Mouse (Mus musculus) c-Kit-positive CD71-positive TER-119-positive erythroid progenitor cells, embryonic 14.5 days (primary cell): Measurements from ENCODE around the gene Zfp989.
"Not testable (repeated sequence)": the region's sequence is repeated elsewhere in the genome, so short reads cannot be mapped to it uniquely, and the experiment has no call there.

Experiments
- DNase-seq: peaks from one replicate; pipeline ENCODE4 v3.0.0-alpha.2; 2013; ENCODE audit warnings: low spot score

Gene Zfp989

DNA sequence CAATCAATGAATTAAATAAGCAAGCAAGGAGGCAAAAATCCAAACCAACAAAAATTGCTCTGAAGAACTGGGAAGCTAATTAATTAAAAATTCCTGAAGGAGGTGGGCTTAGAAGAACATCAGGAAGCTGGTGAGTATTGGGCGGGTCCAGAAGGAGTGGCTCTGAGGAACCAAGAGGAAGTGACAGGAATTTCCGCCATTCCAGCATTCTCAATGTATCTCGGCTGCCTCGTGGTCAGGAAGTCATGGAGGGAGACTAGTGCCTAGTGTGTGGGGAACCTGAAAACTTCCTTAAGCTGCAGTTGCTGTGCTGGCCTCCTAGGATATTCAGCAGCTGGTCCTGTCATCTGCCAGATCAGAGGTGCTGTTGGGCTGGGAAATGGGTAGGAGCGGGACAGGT lies at the start of gene Zfp989:
Zfp989 (plus strand) TSS at position 220 of the 400 bp plus-strand sequence.
- DNase-seq = not testable (repeated sequence)

- no peak for DNase-seq
These were observed 39.3 kb upstream of the Zfp989 start for GRCm38 (mm10) chr4:146932311-146933082.

DNA sequence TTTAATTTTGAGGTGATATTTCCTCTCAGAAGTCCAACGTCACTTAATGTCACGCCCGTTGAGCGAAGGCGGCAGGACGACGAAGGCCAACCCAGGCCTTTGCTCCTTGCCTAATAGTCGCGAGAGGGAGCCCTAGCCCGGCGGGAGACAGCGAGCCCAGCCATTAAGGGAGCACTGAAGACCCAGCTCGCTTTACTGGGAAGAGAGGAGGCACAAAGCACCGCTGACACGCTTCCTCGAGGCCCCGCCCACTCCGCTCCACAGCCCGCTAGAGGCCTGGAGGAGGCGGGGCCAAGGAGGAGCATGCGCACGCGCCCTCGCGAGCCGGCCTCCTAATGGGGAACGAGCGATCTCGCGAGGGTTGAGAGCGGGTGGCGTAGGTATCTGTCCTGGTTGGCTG lies 30.1 kb upstream of the Zfp989 start:
- not testable (repeated sequence) for DNase-seq

- not testable (repeated sequence) for DNase-seq
These were observed 4.8 kb downstream of the Zfp989 start for GRCm38 (mm10) chr4:146976581-146976980.

DNA sequence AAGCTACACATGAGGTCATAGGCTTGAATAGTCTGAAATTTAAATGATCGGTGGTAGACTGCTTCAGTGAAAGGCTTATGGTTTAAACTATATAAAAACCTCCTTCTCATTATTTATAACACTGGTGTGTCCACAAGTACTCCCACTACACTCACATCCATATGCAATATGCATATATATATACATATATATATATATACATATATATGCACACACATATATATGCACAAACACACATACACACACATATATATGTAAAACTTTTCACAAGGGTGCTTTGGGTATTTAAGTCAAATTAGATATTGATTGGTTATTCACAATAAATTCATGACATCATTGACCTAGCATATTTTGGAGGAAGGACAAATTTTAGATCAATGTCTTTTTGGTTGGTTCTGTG lies 46.6 kb downstream of the Zfp989 start:
- DNase-seq = not testable (repeated sequence)

- not testable (repeated sequence) for DNase-seq
These were observed 49.8 kb downstream of the Zfp989 start, which contains the start of gene Rex2 for GRCm38 (mm10) chr4:147021550-147021949. Gene Rex2 (plus strand): TSS chr4:147021850.

DNA sequence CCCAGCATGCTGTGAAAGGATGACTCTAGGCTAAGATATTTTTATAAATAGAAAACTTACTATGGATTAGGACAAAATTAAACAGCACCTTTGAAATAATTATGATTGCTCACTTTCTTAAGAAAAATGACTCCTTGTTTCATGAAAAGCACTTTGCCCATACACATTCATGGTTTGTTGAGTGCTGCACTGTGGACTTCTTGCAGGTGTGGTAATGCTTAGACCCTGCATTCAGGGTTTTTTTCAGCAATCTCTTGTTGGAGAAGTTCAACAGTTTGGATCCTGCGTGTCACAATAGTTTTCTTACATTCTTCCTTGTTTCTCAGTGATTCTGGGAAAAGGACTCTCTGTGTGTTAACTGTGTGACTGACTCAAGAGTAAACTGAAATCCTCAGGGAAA lies 54.6 kb downstream of the Zfp989 start:
- DNase-seq = not testable (repeated sequence)

DNA sequence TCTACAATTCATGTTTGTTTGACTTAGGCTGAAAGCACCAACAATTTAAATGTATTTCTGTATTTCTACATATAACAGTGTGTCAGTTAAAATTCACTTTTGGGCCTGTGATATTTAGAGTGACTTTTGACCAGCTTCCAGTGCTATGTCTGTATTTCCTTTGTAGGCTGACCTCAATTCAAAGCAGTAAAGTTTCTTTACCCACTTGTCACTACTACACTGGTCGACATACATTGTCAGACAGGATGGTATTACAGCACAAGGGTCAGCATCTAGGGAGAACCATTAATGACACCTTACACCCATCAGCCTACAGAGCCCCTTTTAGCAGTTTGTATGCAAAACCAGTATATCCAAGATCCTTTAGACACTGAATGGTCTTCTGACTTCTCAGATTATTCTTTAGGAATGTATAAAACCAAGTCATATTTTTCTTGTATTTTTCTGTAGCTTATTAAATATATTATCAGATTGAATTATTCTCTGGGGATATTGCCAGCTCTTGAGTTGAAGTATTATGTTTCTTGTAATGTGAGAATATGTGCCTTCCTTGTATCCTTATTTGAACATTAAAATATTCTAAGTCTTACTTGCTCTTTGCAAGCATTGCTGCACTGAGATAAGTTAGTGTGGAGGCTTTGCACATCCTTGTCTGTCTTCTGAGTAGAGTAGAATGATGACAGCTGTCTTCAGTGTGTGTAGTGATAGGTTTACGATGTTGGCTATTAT lies 59.7 kb downstream of the Zfp989 start:
- DNase-seq = not testable (repeated sequence)
